Mouse (Mus musculus) heart, embryonic 11.5 days (tissue): ENCODE results near the gene Rtl8b. TPM values are rescaled to one million over a fixed set of nuclear protein-coding genes. Genes with fewer than 3 reads are reported as not detected.

Source experiments
- ATAC-seq: fragments of 200-750 bp; cut with Nextera tagmentation; replicated peaks from 2 replicates; pipeline ENCODE4 v1.8.0; 2017; ENCODE audit warnings: moderate library complexity; ENCODE audit not compliant: insufficient number of reproducible peaks, low FRiP score, low TSS enrichment
- H3K27ac ChIP-seq: fragments of 300-500 bp; sonication (generic); 2 replicates; pipeline ENCODE4 v1.5.1; 2014; ENCODE audit warnings: mild to moderate bottlenecking, low read depth, low read length
- H3K27me3 ChIP-seq: fragments of 300-500 bp; sonication (generic); 2 replicates; pipeline ENCODE4 v1.6.1; 2014; ENCODE audit warnings: mild to moderate bottlenecking, low read length, mixed read lengths; ENCODE audit not compliant: control insufficient read depth, insufficient read depth
- H3K36me3 ChIP-seq: fragments of 300-500 bp; sonication (generic); 2 replicates; pipeline ENCODE4 v1.6.1; 2014; ENCODE audit warnings: mild to moderate bottlenecking, low read length, moderate library complexity, mixed read lengths; ENCODE audit not compliant: control insufficient read depth, insufficient read depth
- H3K4me1 ChIP-seq: fragments of 300-500 bp; sonication (generic); 2 replicates; pipeline ENCODE4 v1.6.1; 2014; ENCODE audit warnings: low read length; ENCODE audit not compliant: control insufficient read depth, insufficient read depth
- H3K4me2 ChIP-seq: fragments of 300-500 bp; sonication (generic); 2 replicates; pipeline ENCODE4 v1.6.1; 2014; ENCODE audit warnings: mild to moderate bottlenecking, moderate library complexity
- H3K4me3 ChIP-seq: fragments of 300-500 bp; sonication (generic); 2 replicates; pipeline ENCODE4 v1.5.1; 2014; ENCODE audit warnings: low read depth, low read length
- H3K9ac ChIP-seq: fragments of 300-500 bp; sonication (generic); 2 replicates; pipeline ENCODE4 v1.6.1; 2014; ENCODE audit warnings: mild to moderate bottlenecking, low read depth, low read length, moderate library complexity
- H3K9me3 ChIP-seq: fragments of 300-500 bp; sonication (generic); replicated peaks from 2 replicates; pipeline ENCODE4 v1.6.1; 2016; ENCODE audit warnings: low read length; ENCODE audit not compliant: control insufficient read depth
- whole genome bisulfite sequencing: fragments of 180-500 bp; shearing (Covaris S2); extraction: QIAGEN DNeasy Blood & Tissue Kit; methylation state at CpG from one replicate; pipeline ENCODE4 v1.1.7; 2014; ENCODE audit not compliant: insufficient replicate concordance; 5-methylcytosine and 5-hydroxymethylcytosine counted together
- polyA plus RNA-seq: library from polyadenylated mRNA; unstranded; fragments of >200 nt; fragmentation: Nextera tagmentation; extraction: Ambion mirVana; gene quantifications from 2 replicates; pipeline ENCODE4 v1.2.1, GENCODE M21; 2014

The Rtl8b gene
- polyA plus RNA-seq, result 80.5 and 83.0 TPM in 2 replicates

GRCm38 (mm10) chrX:53670294-53670693 lies at the start of gene Rtl8b:
Gene Rtl8b (minus strand): TSS chrX:53670408.
- no peaks in the 10 kb centered on the region for H3K9me3 ChIP-seq
- peak within 1 kb of the TSS; percentile 28; the same call in 1 of the 2 replicates for H3K9ac ChIP-seq
- peak within 1 kb of the TSS; percentile 30 for H3K4me3 ChIP-seq
- H3K27me3 ChIP-seq, result no peaks in the 10 kb centered on the region
- no peaks in the 10 kb centered on the region for H3K4me1 ChIP-seq
- WGBS, result 18% methylated on average over 11 of the region's 15 CpGs
- peak within 1 kb of the TSS; percentile 52 for H3K4me2 ChIP-seq
- H3K27ac ChIP-seq, result 0 out of 2 replicates have a peak within 1 kb of the TSS, but pooled peaks have one; percentile 41
- peak; percentile 82 for ATAC-seq
- H3K36me3 ChIP-seq, result no peaks in the 10 kb centered on the region

GRCm38 (mm10) chrX:53716323-53717182 lies 46.3 kb upstream of the Rtl8b start:
- H3K27ac ChIP-seq, result no peak overlapping the region
- H3K36me3 ChIP-seq, result no peaks in the 10 kb centered on the region
- H3K4me1 ChIP-seq, result no peaks in the 10 kb centered on the region
- 18% methylated on average over 49 of the region's 49 CpGs for WGBS
- no peaks in the 10 kb centered on the region for H3K9me3 ChIP-seq
- peak; percentile 52; the same call in 1 of the 2 replicates for ATAC-seq
- peak overlapping the region; percentile 59 for H3K4me2 ChIP-seq
- peak overlapping the region; percentile 59 for H3K9ac ChIP-seq
- peak overlapping the region; percentile 21 for H3K4me3 ChIP-seq
- H3K27me3 ChIP-seq, result no peaks in the 10 kb centered on the region

- Histone ChIP-seq H3K27me3 (no peaks in the 10 kb centered on the region), H3K27ac (no peak overlapping the region), H3K9ac (no peak overlapping the region), H3K9me3 (no peaks in the 10 kb centered on the region), H3K36me3 (no peaks in the 10 kb centered on the region), H3K4me1 (no peaks in the 10 kb centered on the region), H3K4me2 (peak overlapping the region; percentile 59), H3K4me3 (no peak overlapping the region; the same call in 1 of the 2 replicates)
- WGBS, result 47% methylated on average over 2 of the region's 2 CpGs
- ATAC-seq, result no peak
These were observed 45.7 kb upstream of the Rtl8b start for GRCm38 (mm10) chrX:53715942-53716322.

- H3K36me3 ChIP-seq, result no peaks in the 10 kb centered on the region
- 71% methylated on average over 3 of the region's 3 CpGs for WGBS
- no peaks in the 10 kb centered on the region for H3K4me1 ChIP-seq
- H3K27ac ChIP-seq, result no peak overlapping the region
- H3K4me2 ChIP-seq, result no peak overlapping the region
- no peak overlapping the region for H3K9ac ChIP-seq
- H3K9me3 ChIP-seq, result no peaks in the 10 kb centered on the region
- no peak overlapping the region for H3K4me3 ChIP-seq
- H3K27me3 ChIP-seq, result no peaks in the 10 kb centered on the region
- ATAC-seq, result no peak
These were observed 32.5 kb upstream of the Rtl8b start for GRCm38 (mm10) chrX:53702673-53703072.

GRCm38 (mm10) chrX:53699225-53699624 lies 29.0 kb upstream of the Rtl8b start:
- Histone ChIP-seq H3K4me1 (no peaks in the 10 kb centered on the region), H3K27me3 (no peaks in the 10 kb centered on the region), H3K4me3 (no peak overlapping the region), H3K9me3 (no peaks in the 10 kb centered on the region), H3K4me2 (no peak overlapping the region), H3K27ac (no peak overlapping the region), H3K36me3 (no peaks in the 10 kb centered on the region), H3K9ac (no peak overlapping the region)
- WGBS, result 85% methylated on average over 2 of the region's 2 CpGs
- ATAC-seq, result no peak

GRCm38 (mm10) chrX:53694008-53694777 lies 24.0 kb upstream of the Rtl8b start:
- Histone ChIP-seq H3K9me3 (no peaks in the 10 kb centered on the region), H3K4me1 (no peaks in the 10 kb centered on the region), H3K9ac (no peak overlapping the region), H3K36me3 (no peaks in the 10 kb centered on the region), H3K27me3 (no peaks in the 10 kb centered on the region; the same call in 1 of the 2 replicates), H3K4me3 (no peak overlapping the region), H3K4me2 (no peak overlapping the region), H3K27ac (no peak overlapping the region)
- ATAC-seq, result no peak
- WGBS, result 74% methylated on average over 9 of the region's 9 CpGs

- no peak for ATAC-seq
- Histone ChIP-seq H3K27ac (no peak overlapping the region), H3K9me3 (no peaks in the 10 kb centered on the region), H3K27me3 (no peaks in the 10 kb centered on the region; the same call in 1 of the 2 replicates), H3K4me2 (no peak overlapping the region), H3K4me1 (no peaks in the 10 kb centered on the region), H3K4me3 (no peak overlapping the region), H3K9ac (no peak overlapping the region), H3K36me3 (no peaks in the 10 kb centered on the region)
- WGBS, result 65% methylated on average over 2 of the region's 2 CpGs
These were observed 22.9 kb upstream of the Rtl8b start for GRCm38 (mm10) chrX:53693141-53693540.

- Histone ChIP-seq H3K4me2 (no peak overlapping the region), H3K27ac (no peak overlapping the region), H3K4me3 (no peak overlapping the region), H3K9me3 (no peaks in the 10 kb centered on the region), H3K27me3 (no peaks in the 10 kb centered on the region; the same call in 1 of the 2 replicates), H3K4me1 (no peaks in the 10 kb centered on the region), H3K36me3 (no peaks in the 10 kb centered on the region), H3K9ac (no peak overlapping the region)
- 57% methylated on average over 2 of the region's 2 CpGs for WGBS
- no peak for ATAC-seq
These were observed 21.9 kb upstream of the Rtl8b start for GRCm38 (mm10) chrX:53692065-53692464.
